Comparison of ENCODE assay signal across 8 mouse cellular contexts in the genomic region with DNA sequence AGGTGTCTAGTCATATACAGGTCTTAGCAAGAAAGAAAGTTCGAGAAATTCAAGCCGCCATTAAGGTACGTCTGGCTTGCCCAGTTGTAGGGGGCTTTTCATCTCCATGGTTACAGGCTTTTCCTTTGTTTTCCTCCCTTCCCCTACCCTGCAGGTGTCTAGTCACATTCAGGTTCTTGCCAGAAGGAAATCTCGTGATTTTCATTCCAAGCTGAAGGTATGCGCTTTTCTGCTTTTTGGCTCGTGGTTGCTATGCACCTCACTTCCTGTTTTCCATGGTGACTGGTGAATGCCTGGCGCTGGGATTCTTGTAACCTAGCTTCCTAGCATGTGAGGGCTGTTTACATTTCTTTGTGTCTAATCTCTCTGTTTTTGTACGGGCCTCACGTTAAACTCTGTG.
A peak's percentile ranks its signal among the peaks of the same experiment; 100 is the strongest.
DNase-seq lines count a peak whose midpoint lies in the region; ATAC-seq and TF ChIP-seq lines count a peak whose summit lies in the region.

No protein-coding gene starts in this region.

- H3K36me3 ChIP-seq in embryonic facial prominence, embryonic 12.5 days = peaks cover 5% of the 10 kb centered on the region; the same call in 1 of the 2 replicates
- no peaks in the 10 kb centered on the region for H3K36me3 ChIP-seq in hindbrain, embryonic 16.5 days (ENCODE audit: control insufficient read depth, insufficient read depth, low read length)
- H3K36me3 ChIP-seq in midbrain, postnatal 0 days (ENCODE audit: insufficient read depth, low read length) = no peaks in the 10 kb centered on the region

- ATAC-seq in embryonic facial prominence, embryonic 12.5 days (ENCODE audit: insufficient number of reproducible peaks, insufficient read depth, low FRiP score, low TSS enrichment) = no peak
- ATAC-seq in hindbrain, embryonic 16.5 days = peak; percentile 80
- ATAC-seq in midbrain, postnatal 0 days (ENCODE audit: low FRiP score) = peak; percentile 71

- H3K27me3 ChIP-seq in embryonic facial prominence, embryonic 12.5 days = no peaks in the 10 kb centered on the region
- no peaks in the 10 kb centered on the region for H3K27me3 ChIP-seq in hindbrain, embryonic 16.5 days (replicated peaks; ENCODE audit: control insufficient read depth, insufficient read depth, low read length)
- no peaks in the 10 kb centered on the region; the same call in 1 of the 2 replicates for H3K27me3 ChIP-seq in midbrain, postnatal 0 days (ENCODE audit: insufficient read depth, low read length)

- intact Hi-C loops in left cerebral cortex, postnatal 25 days (cut with DNase I) = no loop called here

- H3K4me3 ChIP-seq in embryonic facial prominence, embryonic 12.5 days = no peak overlapping the region
- H3K4me3 ChIP-seq in hindbrain, embryonic 16.5 days (ENCODE audit: low read length) = peak overlapping the region; percentile 23
- H3K4me3 ChIP-seq in midbrain, postnatal 0 days (ENCODE audit: low read depth, low read length) = peak overlapping the region; percentile 15

- H3K27ac ChIP-seq in embryonic facial prominence, embryonic 12.5 days = peak overlapping the region; percentile 54; the same call in 1 of the 2 replicates
- H3K27ac ChIP-seq in hindbrain, embryonic 16.5 days (ENCODE audit: low read depth, low read length) = peak overlapping the region; percentile 65; the same call in 1 of the 2 replicates
- H3K27ac ChIP-seq in midbrain, postnatal 0 days (ENCODE audit: low read depth, low read length) = peak overlapping the region; percentile 80

- no peak for TF ChIP-seq CTCF in midbrain, postnatal 0 days (IDR thresholded peaks at IDR 0.05)

- H3K4me2 ChIP-seq in embryonic facial prominence, embryonic 12.5 days (replicated peaks) = peak overlapping the region; percentile 33
- peak overlapping the region; percentile 45 for H3K4me2 ChIP-seq in hindbrain, embryonic 16.5 days (ENCODE audit: low read length)
- peak overlapping the region; percentile 43 for H3K4me2 ChIP-seq in midbrain, postnatal 0 days (ENCODE audit: low read depth, low read length, poor library complexity, severe bottlenecking)

- H3K9me3 ChIP-seq in embryonic facial prominence, embryonic 12.5 days = no peaks in the 10 kb centered on the region
- H3K9me3 ChIP-seq in hindbrain, embryonic 16.5 days (ENCODE audit: control insufficient read depth, low read length) = no peaks in the 10 kb centered on the region
- no peaks in the 10 kb centered on the region for H3K9me3 ChIP-seq in midbrain, postnatal 0 days (ENCODE audit: low read length)

- H3K4me1 ChIP-seq in embryonic facial prominence, embryonic 12.5 days = peaks cover 18% of the 10 kb centered on the region
- peaks cover 21% of the 10 kb centered on the region for H3K4me1 ChIP-seq in hindbrain, embryonic 16.5 days (ENCODE audit: control insufficient read depth, insufficient read depth, low read depth, low read length)
- H3K4me1 ChIP-seq in midbrain, postnatal 0 days (ENCODE audit: insufficient read depth, low read length) = peaks cover 13% of the 10 kb centered on the region; the same call in 1 of the 2 replicates

- WGBS in embryonic facial prominence, embryonic 12.5 days = 14% methylated on average over 9 of the region's 9 CpGs
- 6% methylated on average over 9 of the region's 9 CpGs for WGBS in hindbrain, embryonic 16.5 days
- 2% methylated on average over 9 of the region's 9 CpGs for WGBS in midbrain, postnatal 0 days

- H3K9ac ChIP-seq in embryonic facial prominence, embryonic 12.5 days = no peak overlapping the region
- H3K9ac ChIP-seq in hindbrain, embryonic 16.5 days (ENCODE audit: low read depth, low read length) = no peak overlapping the region
- peak overlapping the region; percentile 36; the same call in 1 of the 2 replicates for H3K9ac ChIP-seq in midbrain, postnatal 0 days (replicated peaks; ENCODE audit: low read length, poor library complexity, severe bottlenecking)

- peak; percentile 47 to 49 for DNase-seq in left cerebral cortex, postnatal 25 days (ENCODE audit: low spot score in 2 of 2)
- DNase-seq in left cerebral cortex, adult 11 months (ENCODE audit: low spot score) = no peak
- DNase-seq in midbrain, postnatal 0 days (ENCODE audit: low spot score) = peak; percentile 87
- no peak for DNase-seq in B cell, adult 2 months
- no peak for DNase-seq in gastrocnemius, adult 8-10 months (ENCODE audit: low spot score in 2 of 2)
- no peak for DNase-seq in thymus, postnatal 4 days

Comparison
In these comparisons a context has a peak if more than half of its experiments do, and no peak if none do; other contexts are left out.
1. DNase-seq: peak in left cerebral cortex, postnatal 25 days (2 of 2) and midbrain, postnatal 0 days (single experiment); none in left cerebral cortex, adult 11 months (single experiment), B cell, adult 2 months (0 of 2), gastrocnemius, adult 8-10 months (0 of 2) and thymus, postnatal 4 days (single experiment).
2. Peak in every context shown above with its lines, with median percentiles within 50 percentile points of each other: H3K27ac ChIP-seq and H3K4me2 ChIP-seq.